Mouse (Mus musculus): ENCODE results near the gene Gm9048. TPM values are rescaled to one million over a fixed set of nuclear protein-coding genes. Genes with fewer than 3 reads are reported as not detected.
"Not testable (repeated sequence)": the region's sequence is repeated elsewhere in the genome, so short reads cannot be mapped to it uniquely, and the experiment has no call there.

Gene Gm9048
- total RNA-seq (2015) (not detected in 2 replicates), total RNA-seq (2017) (not detected in 2 replicates)

DNA sequence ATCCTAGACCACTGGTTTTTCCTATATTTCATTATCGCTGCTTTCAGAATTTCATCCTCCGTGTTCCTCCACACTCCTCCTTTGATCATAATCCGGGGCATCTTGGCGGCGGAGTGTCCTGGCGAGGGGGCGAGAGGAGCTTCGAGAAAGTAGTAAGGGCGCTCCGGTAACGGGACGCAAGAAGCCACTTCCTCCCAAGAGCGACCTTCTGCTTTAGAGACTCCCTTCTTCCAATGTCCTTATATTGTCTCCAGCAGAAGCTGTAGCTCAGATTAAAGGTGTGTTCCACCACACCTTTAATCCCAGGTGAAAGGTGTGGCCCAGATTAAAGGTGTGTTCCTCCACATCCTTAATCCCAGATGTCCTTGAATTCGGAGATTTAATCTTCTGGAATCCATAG, at the start of gene Gm9048:
Gm9048 (minus strand) TSS at position 101 of the 400 bp plus-strand sequence.
- ATAC-seq (replicated peaks; ENCODE audit: poor library complexity) = not testable (repeated sequence)

DNA sequence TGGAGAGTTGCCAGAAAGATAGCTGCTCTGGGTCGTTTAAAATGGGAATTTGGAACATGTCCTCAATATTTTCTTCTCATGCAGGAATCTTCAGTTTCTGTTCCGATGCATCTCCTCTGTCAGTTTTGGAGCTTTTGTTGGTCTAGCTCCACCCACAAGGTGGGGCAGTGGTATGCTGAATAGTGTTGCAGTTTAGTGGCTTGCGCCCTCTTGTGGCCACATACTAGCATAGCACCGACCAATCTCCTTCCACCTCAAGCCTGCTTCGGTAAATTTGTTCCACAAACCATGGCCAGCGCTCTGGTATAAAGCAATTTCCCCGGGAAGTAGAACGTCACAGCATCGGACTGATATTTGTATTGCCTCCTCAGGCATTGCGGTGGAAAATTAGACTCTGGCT, 22.0 kb upstream of the Gm9048 start:
- ATAC-seq (replicated peaks; ENCODE audit: poor library complexity) = peak; percentile 100

DNA sequence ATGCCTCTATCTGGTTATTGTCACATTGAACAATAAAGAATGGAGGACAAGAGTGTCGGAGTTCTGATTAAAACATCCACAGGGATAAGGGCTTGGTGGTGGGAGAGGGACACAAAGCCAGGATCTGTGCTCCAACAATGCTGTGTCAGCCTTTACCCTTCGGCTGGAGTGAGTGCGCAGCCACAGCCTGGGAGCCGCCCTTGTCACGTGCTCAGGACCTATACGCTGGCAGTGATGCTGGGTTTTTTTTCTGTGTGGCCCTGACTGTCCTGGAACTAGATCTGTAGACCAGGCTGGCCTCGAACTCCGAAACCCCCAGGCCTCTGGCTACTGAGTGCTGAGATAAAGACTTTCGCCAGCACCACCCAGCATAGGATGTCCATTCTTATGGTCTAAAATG, 21.0 kb upstream of the Gm9048 start:
- ATAC-seq (replicated peaks; ENCODE audit: poor library complexity) = no peak

GRCm38 (mm10) chr10:118354005-118354404, 5.5 kb upstream of the Gm9048 start, which contains the start of gene Gm9049:
TSS of gene Gm9049 (minus strand) at chr10:118354105.
- ATAC-seq (replicated peaks; ENCODE audit: poor library complexity) = not testable (repeated sequence)

DNA sequence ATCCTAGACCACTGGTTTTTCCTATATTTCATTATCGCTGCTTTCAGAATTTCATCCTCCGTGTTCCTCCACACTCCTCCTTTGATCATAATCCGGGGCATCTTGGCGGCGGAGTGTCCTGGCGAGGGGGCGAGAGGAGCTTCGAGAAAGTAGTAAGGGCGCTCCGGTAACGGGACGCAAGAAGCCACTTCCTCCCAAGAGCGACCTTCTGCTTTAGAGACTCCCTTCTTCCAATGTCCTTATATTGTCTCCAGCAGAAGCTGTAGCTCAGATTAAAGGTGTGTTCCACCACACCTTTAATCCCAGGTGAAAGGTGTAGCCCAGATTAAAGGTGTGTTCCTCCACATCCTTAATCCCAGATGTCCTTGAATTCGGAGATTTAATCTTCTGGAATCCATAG, 5.3 kb downstream of the Gm9048 start, which contains the start of gene Gm9046:
Gm9046 (minus strand) TSS at position 101 of the 400 bp plus-strand sequence.
- ATAC-seq (replicated peaks; ENCODE audit: poor library complexity) = not testable (repeated sequence)

- ATAC-seq (replicated peaks; ENCODE audit: poor library complexity) = not testable (repeated sequence)
These were observed 10.7 kb downstream of the Gm9048 start, which contains the start of gene Gm9045 for GRCm38 (mm10) chr10:118337731-118338130. TSS of gene Gm9045 (minus strand) at chr10:118337831.

DNA sequence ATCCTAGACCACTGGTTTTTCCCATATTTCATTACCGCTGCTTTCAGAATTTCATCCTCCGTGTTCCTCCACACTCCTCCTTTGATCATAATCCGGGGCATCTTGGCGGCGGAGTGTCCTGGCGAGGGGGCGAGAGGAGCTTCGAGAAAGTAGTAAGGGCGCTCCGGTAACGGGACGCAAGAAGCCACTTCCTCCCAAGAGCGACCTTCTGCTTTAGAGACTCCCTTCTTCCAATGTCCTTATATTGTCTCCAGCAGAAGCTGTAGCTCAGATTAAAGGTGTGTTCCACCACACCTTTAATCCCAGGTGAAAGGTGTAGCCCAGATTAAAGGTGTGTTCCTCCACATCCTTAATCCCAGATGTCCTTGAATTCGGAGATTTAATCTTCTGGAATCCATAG, 16.2 kb downstream of the Gm9048 start, which contains the start of gene Gm9044:
Gm9044 (minus strand) TSS at position 101 of the 400 bp plus-strand sequence.
- not testable (repeated sequence) for ATAC-seq (replicated peaks; ENCODE audit: poor library complexity)

DNA sequence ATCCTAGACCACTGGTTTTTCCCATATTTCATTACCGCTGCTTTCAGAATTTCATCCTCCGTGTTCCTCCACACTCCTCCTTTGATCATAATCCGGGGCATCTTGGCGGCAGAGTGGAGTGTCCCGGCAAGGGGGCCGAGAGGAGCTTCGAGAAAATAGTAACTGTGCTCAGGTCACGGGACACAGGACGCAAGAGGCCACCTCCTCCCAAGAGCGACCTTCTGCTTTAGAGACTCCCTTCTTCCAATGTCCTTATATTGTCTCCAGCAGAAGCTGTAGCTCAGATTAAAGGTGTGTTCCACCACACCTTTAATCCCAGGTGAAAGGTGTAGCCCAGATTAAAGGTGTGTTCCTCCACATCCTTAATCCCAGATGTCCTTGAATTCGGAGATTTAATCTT, 21.6 kb downstream of the Gm9048 start, which contains the start of gene Gm9040:
Gm9040 (minus strand) TSS at position 101 of the 400 bp plus-strand sequence.
- not testable (repeated sequence) for ATAC-seq (replicated peaks; ENCODE audit: poor library complexity)

DNA sequence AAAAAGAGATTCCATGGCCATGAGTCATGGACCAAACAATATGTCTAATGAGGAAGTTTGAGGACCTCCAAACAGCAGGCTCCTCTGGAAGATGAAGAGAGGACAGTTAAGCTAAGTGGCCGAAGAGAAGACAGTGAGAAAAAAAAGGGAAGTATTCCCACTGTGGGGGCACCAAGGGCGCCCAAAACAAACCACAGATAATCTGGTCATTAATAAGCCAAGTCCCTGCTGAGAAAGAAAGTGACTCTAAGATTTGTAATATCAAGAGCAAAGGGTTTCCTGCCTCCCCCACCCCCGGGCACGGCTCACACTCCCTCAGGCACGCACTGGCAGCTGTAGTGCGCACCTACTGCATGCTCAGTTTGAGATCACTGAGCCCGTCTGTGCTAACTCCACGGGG, 29.5 kb downstream of the Gm9048 start:
- ATAC-seq (replicated peaks; ENCODE audit: poor library complexity) = peak; percentile 88

GRCm38 (mm10) chr10:118302133-118302532, 46.3 kb downstream of the Gm9048 start:
- ATAC-seq (replicated peaks; ENCODE audit: poor library complexity) = peak; percentile 80

Other genes starting within 250 kb of the Gm9048 start
- 10.2 and 13.4 TPM in 2 replicates for gene Mdm1, start 206.9 kb downstream of the Gm9048 start, total RNA-seq (2015)
- 35.6 and 35.9 TPM in 2 replicates for gene Mdm1, start 206.9 kb downstream of the Gm9048 start, total RNA-seq (2017)
- not detected in 2 replicates for gene Il22, start 143.7 kb downstream of the Gm9048 start, total RNA-seq (2015)
- not detected in 2 replicates for gene Il22, start 143.7 kb downstream of the Gm9048 start, total RNA-seq (2017)
- gene Gm32717, start 107.9 kb downstream of the Gm9048 start, total RNA-seq (2015) = 0.05 TPM in 1 of 2 replicates, not detected in the other
- 0.08 and 0.14 TPM in 2 replicates for gene Gm32717, start 107.9 kb downstream of the Gm9048 start, total RNA-seq (2017)
- 0.05 TPM in 1 of 2 replicates, not detected in the other for gene Gm32802, start 90.0 kb downstream of the Gm9048 start, total RNA-seq (2015)
- gene Gm32802, start 90.0 kb downstream of the Gm9048 start, total RNA-seq (2017) = 0.08 and 0.14 TPM in 2 replicates
- not detected in 2 replicates for gene Iltifb, start 53.6 kb downstream of the Gm9048 start, total RNA-seq (2015)
- gene Iltifb, start 53.6 kb downstream of the Gm9048 start, total RNA-seq (2017) = not detected in 2 replicates
- not detected in 2 replicates for gene Gm9040, start 21.7 kb downstream of the Gm9048 start, total RNA-seq (2015)
- not detected in 2 replicates for gene Gm9040, start 21.7 kb downstream of the Gm9048 start, total RNA-seq (2017)
- not detected in 2 replicates for gene Gm9044, start 16.3 kb downstream of the Gm9048 start, total RNA-seq (2015)
- gene Gm9044, start 16.3 kb downstream of the Gm9048 start, total RNA-seq (2017) = not detected in 2 replicates
- gene Gm9045, start 10.8 kb downstream of the Gm9048 start, total RNA-seq (2015) = 0.15 TPM in 2 replicates
- gene Gm9045, start 10.8 kb downstream of the Gm9048 start, total RNA-seq (2017) = 0.08 TPM in 1 of 2 replicates, not detected in the other
- gene Gm9046, start 5.4 kb downstream of the Gm9048 start, total RNA-seq (2015) = not detected in 2 replicates
- gene Gm9046, start 5.4 kb downstream of the Gm9048 start, total RNA-seq (2017) = not detected in 2 replicates
- 0.15 TPM in 2 replicates for gene Gm9049, start 5.4 kb upstream of the Gm9048 start, total RNA-seq (2015)
- gene Gm9049, start 5.4 kb upstream of the Gm9048 start, total RNA-seq (2017) = 0.08 TPM in 1 of 2 replicates, not detected in the other
- gene Ifng, start 92.4 kb upstream of the Gm9048 start, total RNA-seq (2015) = 0.54 TPM in 1 of 2 replicates, not detected in the other
- gene Ifng, start 92.4 kb upstream of the Gm9048 start, total RNA-seq (2017) = not detected in 2 replicates

Data from megakaryocyte progenitor cell, adult 5-6 weeks (primary cell).